Mouse (Mus musculus): ENCODE measurements around the gene Nkx2-9.

The Nkx2-9 gene

GRCm38 (mm10) chr12:56612761-56613437 is at the start of gene Nkx2-9:
Gene Nkx2-9 (minus strand): TSS chr12:56613284.
- peak in 1 of 2 experiments; percentile 29 for DNase-seq (ENCODE audit: inconsistent age in 2 of 2, low spot score in 1 of 2)

GRCm38 (mm10) chr12:56637181-56637566 is 24.1 kb upstream of the Nkx2-9 start:
- DNase-seq (ENCODE audit: inconsistent age in 2 of 2, low spot score in 1 of 2): peak; percentile 31 to 83

- DNase-seq (ENCODE audit: inconsistent age in 2 of 2, low spot score in 1 of 2): peak; percentile 36 to 88
Observed at GRCm38 (mm10) chr12:56636534-56637180, 23.6 kb upstream of the Nkx2-9 start.

GRCm38 (mm10) chr12:56616088-56616487 is 3.0 kb upstream of the Nkx2-9 start:
- no peak for DNase-seq (ENCODE audit: inconsistent age in 2 of 2, low spot score in 1 of 2)

- DNase-seq (ENCODE audit: inconsistent age in 2 of 2, low spot score in 1 of 2): no peak
Observed at GRCm38 (mm10) chr12:56615391-56615790, 2.3 kb upstream of the Nkx2-9 start.

- no peak for DNase-seq (ENCODE audit: inconsistent age in 2 of 2, low spot score in 1 of 2)
Observed at GRCm38 (mm10) chr12:56614513-56614912, 1.4 kb upstream of the Nkx2-9 start.

- peak in 1 of 2 experiments; percentile 38 for DNase-seq (ENCODE audit: inconsistent age in 2 of 2, low spot score in 1 of 2)
Observed at GRCm38 (mm10) chr12:56613916-56614510, 929 bp upstream of the Nkx2-9 start.

- DNase-seq (ENCODE audit: inconsistent age in 2 of 2, low spot score in 1 of 2): no peak
Observed at GRCm38 (mm10) chr12:56613438-56613830, 350 bp upstream of the Nkx2-9 start.

- DNase-seq (ENCODE audit: inconsistent age in 2 of 2, low spot score in 1 of 2): peak in 1 of 2 experiments; percentile 20
Observed at GRCm38 (mm10) chr12:56612349-56612735, 742 bp downstream of the Nkx2-9 start.

- peak; percentile 15 to 57 for DNase-seq (ENCODE audit: inconsistent age in 2 of 2, low spot score in 1 of 2)
Observed at GRCm38 (mm10) chr12:56611504-56612348, 1.4 kb downstream of the Nkx2-9 start.

GRCm38 (mm10) chr12:56610851-56611250 is 2.2 kb downstream of the Nkx2-9 start:
- no peak for DNase-seq (ENCODE audit: inconsistent age in 2 of 2, low spot score in 1 of 2)

GRCm38 (mm10) chr12:56591722-56592121 is 21.4 kb downstream of the Nkx2-9 start:
- peak in 1 of 2 experiments; percentile 63 for DNase-seq (ENCODE audit: inconsistent age in 2 of 2, low spot score in 1 of 2)

GRCm38 (mm10) chr12:56587830-56588229 is 25.3 kb downstream of the Nkx2-9 start:
- DNase-seq (ENCODE audit: inconsistent age in 2 of 2, low spot score in 1 of 2): peak in 1 of 2 experiments; percentile 63
